Mouse (Mus musculus) gastrocnemius, adult 2 months (tissue): ENCODE data around the gene Sox15. TPM values are rescaled to one million over a fixed set of nuclear protein-coding genes. Genes with fewer than 3 reads are reported as not detected.
"Not testable (repeated sequence)": the region's sequence is repeated elsewhere in the genome, so short reads cannot be mapped to it uniquely, and the experiment has no call there.

Experiments used
- DNase-seq: peaks from one replicate; pipeline ENCODE4 v3.0.0; 2022
- H3K27ac ChIP-seq: fragments of 200-600 bp; 2 replicates; pipeline ENCODE4 v1.8.1; 2022; ENCODE audit warnings: mild to moderate bottlenecking
- H3K4me3 ChIP-seq: fragments of 200-600 bp; 2 replicates; pipeline ENCODE4 v1.8.1; 2022; ENCODE audit warnings: mild to moderate bottlenecking, moderate library complexity
- CTCF ChIP-seq: fragments of 200-600 bp; IDR thresholded peaks from 2 replicates; pipeline ENCODE4 v1.8.1; 2022; ENCODE audit warnings: antibody characterized with exemption, mild to moderate bottlenecking, moderate library complexity
- intact Hi-C: fragments of 180-260 bp; cut with DNase I; formaldehyde crosslinking; loops from one replicate; pipeline ENCODE4 v1.15.1; 2025
- total RNA-seq, 2 experiments: library from RNA; stranded (reverse); gene quantifications; 2 replicates each; pipeline ENCODE4 v1.2.3; 2021

Gene Sox15
- total RNA-seq, 2 experiments from 2014 or later: not detected

- peak within 1 kb of the TSS; percentile 91 for H3K27ac ChIP-seq
- intact Hi-C loops: no loop called here
- TF ChIP-seq CTCF: no peak
- peak within 1 kb of the TSS; percentile 87 for H3K4me3 ChIP-seq
- peak; percentile 74 for DNase-seq
These were observed 33.4 kb upstream of the Sox15 start, which contains the start of gene Sat2 for GRCm38 (mm10) chr11:69621571-69622268. Gene Sat2, plus strand, starts transcription at chr11:69622024.

- no peak for DNase-seq
- H3K27ac ChIP-seq: peak overlapping the region; percentile 91
- intact Hi-C loops: no loop called here
- no peak for TF ChIP-seq CTCF
- H3K4me3 ChIP-seq: peak overlapping the region; percentile 87
These were observed 32.7 kb upstream of the Sox15 start for GRCm38 (mm10) chr11:69622406-69622805.

GRCm38 (mm10) chr11:69623006-69623405, 32.1 kb upstream of the Sox15 start:
- H3K27ac ChIP-seq: peak overlapping the region; percentile 91; the same call in 1 of the 2 replicates
- H3K4me3 ChIP-seq: no peak overlapping the region; the same call in 1 of the 2 replicates
- no peak for TF ChIP-seq CTCF
- no peak for DNase-seq
- intact Hi-C loops: no loop called here

GRCm38 (mm10) chr11:69624339-69624738, 30.8 kb upstream of the Sox15 start:
- DNase-seq, H3K27ac ChIP-seq, intact Hi-C loops, H3K4me3 ChIP-seq: not testable (repeated sequence)

- intact Hi-C loops: loop anchor here (2.0 kb wide), 1 partner anchor 29 kb away; no protein-coding TSS in a partner anchor
- DNase-seq: peak; percentile 77
- Histone ChIP-seq H3K4me3 (no peak overlapping the region), H3K27ac (no peak overlapping the region)
- peak; percentile 91 for TF ChIP-seq CTCF
These were observed 26.8 kb upstream of the Sox15 start for GRCm38 (mm10) chr11:69628286-69628685.

- Histone ChIP-seq H3K27ac (no peak overlapping the region), H3K4me3 (no peak overlapping the region)
- DNase-seq: no peak
- intact Hi-C loops: loop anchor here (2.0 kb wide), 1 partner anchor 27 kb away; no protein-coding TSS in a partner anchor
- TF ChIP-seq CTCF: peak; percentile 72
These were observed 25.3 kb upstream of the Sox15 start for GRCm38 (mm10) chr11:69629802-69630201.

GRCm38 (mm10) chr11:69632284-69633089, 22.6 kb upstream of the Sox15 start, which contains the start of gene Fxr2:
Gene Fxr2, plus strand, starts transcription at chr11:69632990.
- Histone ChIP-seq H3K4me3 (peak within 1 kb of the TSS; percentile 97), H3K27ac (peak within 1 kb of the TSS; percentile 94)
- peak; percentile 86 for TF ChIP-seq CTCF
- peak; percentile 100 for DNase-seq
- intact Hi-C loops: no loop called here

- peak overlapping the region; percentile 97 for H3K4me3 ChIP-seq
- peak overlapping the region; percentile 94 for H3K27ac ChIP-seq
- DNase-seq: peak; percentile 87
- intact Hi-C loops: no loop called here
- TF ChIP-seq CTCF: no peak
These were observed 21.8 kb upstream of the Sox15 start for GRCm38 (mm10) chr11:69633128-69633866.

GRCm38 (mm10) chr11:69635471-69635870, 19.6 kb upstream of the Sox15 start:
- H3K27ac ChIP-seq: no peak overlapping the region
- TF ChIP-seq CTCF: no peak
- intact Hi-C loops: no loop called here
- H3K4me3 ChIP-seq: 0 out of 2 replicates have a peak overlapping the region, but pooled peaks have one; percentile 2
- DNase-seq: no peak

- intact Hi-C loops: no loop called here
- no peak overlapping the region for H3K27ac ChIP-seq
- no peak for TF ChIP-seq CTCF
- DNase-seq: no peak
- no peak overlapping the region for H3K4me3 ChIP-seq
These were observed 9.3 kb upstream of the Sox15 start for GRCm38 (mm10) chr11:69645860-69646259.

GRCm38 (mm10) chr11:69653399-69653798, 1.7 kb upstream of the Sox15 start:
- TF ChIP-seq CTCF: no peak
- no peak for DNase-seq
- Histone ChIP-seq H3K4me3 (no peak overlapping the region), H3K27ac (no peak overlapping the region)
- intact Hi-C loops: no loop called here

- H3K27ac ChIP-seq: no peak overlapping the region
- intact Hi-C loops: no loop called here
- H3K4me3 ChIP-seq: no peak overlapping the region
- DNase-seq: no peak
- TF ChIP-seq CTCF: no peak
These were observed 354 bp upstream of the Sox15 start for GRCm38 (mm10) chr11:69654760-69655159.

GRCm38 (mm10) chr11:69656065-69656455, 946 bp downstream of the Sox15 start:
- H3K27ac ChIP-seq: no peak overlapping the region
- no peak overlapping the region for H3K4me3 ChIP-seq
- intact Hi-C loops: loop anchor here (2.0 kb wide), 1 partner anchor 27 kb away; no protein-coding TSS in a partner anchor
- no peak for TF ChIP-seq CTCF
- no peak for DNase-seq
